Mouse (Mus musculus) limb, embryonic 10.5 days (tissue): Measurements from ENCODE around the gene Bach2. TPM values are rescaled to one million over a fixed set of nuclear protein-coding genes. Genes with fewer than 3 reads are reported as not detected.

Experiments
- DNase-seq: peaks from one replicate; pipeline ENCODE4 v3.0.0-alpha.2; 2017; ENCODE audit warnings: low spot score
- H3K27ac ChIP-seq: fragments of 300-500 bp; sonication (generic); 2 replicates; pipeline ENCODE4 v1.5.1; 2016; ENCODE audit warnings: mild to moderate bottlenecking
- H3K27me3 ChIP-seq: fragments of 300-500 bp; sonication (generic); 2 replicates; pipeline ENCODE4 v1.6.1; 2016; ENCODE audit warnings: low read depth, mild to moderate bottlenecking; ENCODE audit not compliant: poor library complexity, severe bottlenecking
- H3K36me3 ChIP-seq: fragments of 300-500 bp; sonication (generic); 2 replicates; pipeline ENCODE4 v1.6.1; 2016; ENCODE audit warnings: mild to moderate bottlenecking, moderate library complexity
- H3K4me1 ChIP-seq: fragments of 300-500 bp; sonication (generic); 2 replicates; pipeline ENCODE4 v1.6.1; 2016
- H3K4me3 ChIP-seq: fragments of 300-500 bp; sonication (generic); 2 replicates; pipeline ENCODE4 v1.5.1; 2016; ENCODE audit warnings: mild to moderate bottlenecking, moderate library complexity
- H3K9me3 ChIP-seq: fragments of 300-500 bp; sonication (generic); replicated peaks from 2 replicates; pipeline ENCODE4 v1.6.1; 2016; ENCODE audit warnings: mild to moderate bottlenecking
- WGBS: fragments of 180-500 bp; shearing (Covaris S2); methylation state at CpG from one replicate; pipeline ENCODE4 v1.1.7; 2016; 5-methylcytosine and 5-hydroxymethylcytosine counted together
- polyA plus RNA-seq: library from polyadenylated mRNA; unstranded; fragments of >200 nt; fragmentation: Nextera tagmentation; extraction: Ambion mirVana; gene quantifications from 2 replicates; pipeline ENCODE4 v1.2.1, GENCODE M21; 2016

Bach2 gene
- polyA plus RNA-seq, 1 experiment from 2014 or later, result 23.0 TPM

DNA sequence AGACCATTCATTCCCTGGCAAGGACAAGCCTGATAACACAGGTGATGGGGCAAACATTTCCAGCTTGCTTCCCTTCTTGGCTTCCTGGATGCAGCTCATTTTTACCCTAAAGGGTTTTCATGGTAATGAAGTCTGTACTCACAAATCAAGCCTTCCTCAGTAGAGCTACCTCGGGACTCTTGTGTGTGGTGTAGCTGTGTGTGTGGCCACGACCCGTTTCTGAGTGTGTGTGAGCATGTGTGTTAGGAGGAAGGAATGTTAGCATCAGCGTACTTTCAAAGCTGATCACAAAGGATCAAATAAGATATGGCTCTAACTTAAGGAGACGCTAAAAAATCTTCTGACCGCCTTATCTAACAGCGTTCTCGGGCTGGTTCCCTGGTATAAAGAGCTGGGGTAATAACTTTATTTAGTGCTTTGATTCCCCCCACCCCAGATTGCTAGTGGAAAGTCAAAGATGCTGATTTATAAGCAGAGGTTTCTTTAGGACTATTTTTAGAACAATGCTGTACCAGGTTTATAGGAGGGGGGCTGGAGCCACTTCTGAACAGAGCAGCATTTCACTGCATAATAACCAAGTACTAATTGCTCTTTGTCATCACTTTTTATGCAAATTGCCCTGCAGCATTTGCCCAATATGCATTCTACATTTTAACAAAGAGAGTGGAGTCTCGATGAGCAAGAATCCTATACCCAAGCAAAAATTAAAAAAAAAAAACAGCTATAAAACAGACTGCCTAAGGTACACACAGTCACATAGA, 28.0 kb upstream of the Bach2 start:
- H3K4me1 ChIP-seq, result peaks cover 10% of the 10 kb centered on the region

DNA sequence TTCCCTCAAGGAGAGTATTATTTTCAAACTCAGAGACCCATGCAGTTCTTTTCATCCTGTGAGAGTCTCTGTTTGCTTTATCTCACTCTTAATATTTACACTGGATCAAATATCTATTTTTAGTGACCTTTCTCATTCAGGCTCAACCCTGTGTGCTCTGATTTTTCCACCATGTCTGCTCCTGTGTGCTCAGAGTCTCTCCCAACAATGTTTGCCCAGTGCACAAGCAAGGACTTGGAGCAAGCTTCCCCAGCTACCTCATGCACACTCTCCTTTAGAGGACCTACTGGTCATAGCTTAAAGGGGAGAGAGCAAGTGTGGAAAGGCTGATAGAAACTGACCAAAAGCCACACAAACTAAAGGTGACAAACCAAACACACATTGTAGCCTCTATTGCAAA, 26.0 kb upstream of the Bach2 start:
- no peak overlapping the region for H3K27ac ChIP-seq
- H3K36me3 ChIP-seq, result no peaks in the 10 kb centered on the region
- no peak for DNase-seq
- no peaks in the 10 kb centered on the region for H3K9me3 ChIP-seq
- H3K4me3 ChIP-seq, result no peak overlapping the region
- no peaks in the 10 kb centered on the region for H3K27me3 ChIP-seq
- peaks cover 15% of the 10 kb centered on the region for H3K4me1 ChIP-seq

More for the DNA sequence above, 28.0 kb upstream of the Bach2 start:
- DNase-seq, result no peak
- WGBS, result 83% methylated on average over 9 of the region's 9 CpGs
- Histone ChIP-seq H3K27ac (no peak overlapping the region), H3K36me3 (no peaks in the 10 kb centered on the region), H3K9me3 (no peaks in the 10 kb centered on the region), H3K27me3 (no peaks in the 10 kb centered on the region), H3K4me3 (no peak overlapping the region)

DNA sequence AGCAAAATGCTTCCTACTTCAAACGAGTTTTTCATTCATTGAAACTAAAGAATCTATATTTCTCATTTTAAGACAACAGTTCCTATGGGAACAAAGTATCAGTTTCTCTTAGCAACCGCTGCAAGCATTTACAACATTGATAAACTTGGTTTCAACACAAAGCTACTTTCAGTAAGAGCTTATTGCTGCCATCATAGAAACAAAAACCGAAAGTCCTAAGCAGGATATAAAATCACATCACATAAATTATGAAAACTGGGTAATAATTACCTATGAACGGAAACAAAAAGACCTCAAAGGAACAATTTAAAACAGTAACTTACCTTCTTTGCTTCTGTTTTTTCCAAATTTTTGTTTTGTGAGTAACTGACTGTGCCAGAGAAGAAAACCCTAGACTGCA, 22.1 kb upstream of the Bach2 start:
- H3K4me3 ChIP-seq, result no peak overlapping the region
- no peaks in the 10 kb centered on the region for H3K36me3 ChIP-seq
- no peak overlapping the region for H3K27ac ChIP-seq
- H3K4me1 ChIP-seq, result peaks cover 37% of the 10 kb centered on the region
- WGBS, result 85% methylated on average over 4 of the region's 4 CpGs
- no peaks in the 10 kb centered on the region for H3K9me3 ChIP-seq
- no peak for DNase-seq
- no peaks in the 10 kb centered on the region for H3K27me3 ChIP-seq

DNA sequence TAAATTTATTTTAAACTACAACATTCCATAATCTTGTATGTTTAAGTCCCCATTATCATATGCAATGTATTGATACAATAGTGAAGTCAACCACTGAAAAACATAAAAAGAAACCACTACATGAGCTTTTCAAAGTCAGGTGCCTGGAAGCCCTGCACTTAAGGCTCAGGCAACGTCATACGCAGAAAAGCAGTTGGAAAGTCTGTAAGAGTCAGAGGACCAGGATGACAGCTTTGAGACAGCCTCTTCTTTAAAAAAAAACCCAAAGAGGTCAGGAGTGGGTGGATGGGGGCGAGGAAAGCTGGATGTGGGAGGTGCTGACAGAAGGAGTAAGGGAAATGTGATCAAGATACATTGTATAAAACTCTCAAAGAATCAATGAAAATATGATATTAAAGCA, 21.6 kb upstream of the Bach2 start:
- WGBS, result 85% methylated on average over 3 of the region's 3 CpGs
- Histone ChIP-seq H3K27me3 (0 out of 2 replicates have a peak, but pooled peaks cover under 1% of the 10 kb centered on the region), H3K36me3 (no peaks in the 10 kb centered on the region), H3K4me1 (peaks cover 42% of the 10 kb centered on the region), H3K27ac (no peak overlapping the region), H3K9me3 (no peaks in the 10 kb centered on the region), H3K4me3 (no peak overlapping the region)
- no peak for DNase-seq

DNA sequence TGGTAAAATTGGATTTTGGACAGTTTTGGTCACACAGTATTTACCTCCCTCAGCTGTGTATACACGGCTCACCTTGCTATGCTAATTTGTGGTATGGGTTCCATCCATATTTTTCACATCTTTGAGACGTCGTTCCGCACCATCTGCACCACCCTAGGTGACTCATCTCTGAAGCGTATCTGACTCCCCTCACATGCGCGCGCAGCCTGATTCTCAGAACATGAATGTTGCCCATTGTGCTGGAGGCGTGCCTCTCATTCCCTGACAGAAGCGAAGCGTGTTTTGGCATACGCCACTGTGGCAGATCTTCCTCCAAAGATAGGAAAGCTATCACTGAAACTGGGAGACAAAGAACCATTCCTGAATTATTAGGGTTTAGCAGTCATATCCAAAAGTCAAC, 21.0 kb upstream of the Bach2 start:
- peaks cover 6% of the 10 kb centered on the region; the same call in 1 of the 2 replicates for H3K27me3 ChIP-seq
- H3K4me3 ChIP-seq, result no peak overlapping the region
- peaks cover 45% of the 10 kb centered on the region for H3K4me1 ChIP-seq
- WGBS, result 96% methylated on average over 12 of the region's 12 CpGs
- no peaks in the 10 kb centered on the region for H3K36me3 ChIP-seq
- no peaks in the 10 kb centered on the region for H3K9me3 ChIP-seq
- no peak overlapping the region for H3K27ac ChIP-seq
- no peak for DNase-seq

DNA sequence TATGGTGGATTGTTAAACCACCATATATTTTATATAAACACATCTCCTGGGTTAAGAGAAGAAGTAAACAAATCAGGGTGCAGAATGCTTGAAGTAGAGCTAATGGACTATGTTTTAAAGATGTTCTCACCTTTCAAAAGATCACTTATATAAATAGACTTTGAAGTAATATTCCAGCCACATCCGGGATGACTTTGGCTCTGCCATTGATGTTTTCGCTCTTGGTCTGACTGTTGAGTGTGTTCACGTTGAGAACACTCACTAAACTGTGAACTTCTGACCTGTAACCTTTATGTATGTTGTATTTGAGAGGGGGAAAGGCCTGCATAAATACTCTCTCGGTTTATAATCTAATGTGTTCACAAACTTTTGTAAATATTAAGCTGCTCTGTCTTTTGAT, 20.2 kb upstream of the Bach2 start:
- WGBS, result 60% methylated on average over 4 of the region's 4 CpGs
- no peak overlapping the region for H3K4me3 ChIP-seq
- H3K27me3 ChIP-seq, result peaks cover 6% of the 10 kb centered on the region; the same call in 1 of the 2 replicates
- no peak for DNase-seq
- no peaks in the 10 kb centered on the region for H3K9me3 ChIP-seq
- no peak overlapping the region for H3K27ac ChIP-seq
- H3K4me1 ChIP-seq, result peaks cover 45% of the 10 kb centered on the region
- no peaks in the 10 kb centered on the region for H3K36me3 ChIP-seq

DNA sequence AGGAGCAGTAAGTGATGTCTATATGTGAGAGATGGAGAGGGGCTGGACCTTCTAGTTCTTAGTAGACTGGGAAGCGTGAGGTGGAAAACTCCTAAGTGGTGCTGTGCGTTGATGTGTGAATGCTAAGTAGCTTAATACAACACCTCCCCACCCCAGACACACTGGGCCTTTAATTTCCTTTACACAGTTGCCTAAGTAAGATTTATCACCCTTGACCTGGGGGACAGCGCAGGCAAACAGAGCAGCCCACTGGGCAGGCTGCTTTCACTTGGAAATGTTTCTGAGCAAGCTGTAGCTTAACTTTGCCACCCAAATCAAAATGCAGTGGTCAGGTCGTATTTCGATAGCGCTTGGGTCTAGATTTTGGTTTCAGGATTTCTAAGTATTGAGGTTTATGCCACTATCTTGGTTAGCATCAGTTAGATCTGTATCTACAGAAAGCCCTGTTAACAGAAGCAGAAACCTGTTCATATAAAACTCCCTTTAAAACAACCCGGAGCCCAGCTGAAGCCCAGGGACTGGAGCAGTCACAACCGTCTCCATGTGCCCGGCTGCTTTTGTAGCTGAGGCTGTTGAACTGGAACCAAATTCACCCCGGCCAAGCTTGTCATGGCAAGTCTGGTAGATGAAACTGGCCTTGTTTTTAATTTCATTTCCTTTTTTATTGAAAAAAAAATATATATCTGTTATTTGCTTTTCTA, 19.0 kb upstream of the Bach2 start:
- Histone ChIP-seq H3K27me3 (peaks cover 6% of the 10 kb centered on the region; the same call in 1 of the 2 replicates), H3K27ac (peak overlapping the region; percentile 80), H3K4me1 (peaks cover 45% of the 10 kb centered on the region), H3K4me3 (no peak overlapping the region; the same call in 1 of the 2 replicates), H3K9me3 (no peaks in the 10 kb centered on the region), H3K36me3 (no peaks in the 10 kb centered on the region)
- WGBS, result 31% methylated on average over 10 of the region's 10 CpGs
- peak; percentile 48 for DNase-seq

DNA sequence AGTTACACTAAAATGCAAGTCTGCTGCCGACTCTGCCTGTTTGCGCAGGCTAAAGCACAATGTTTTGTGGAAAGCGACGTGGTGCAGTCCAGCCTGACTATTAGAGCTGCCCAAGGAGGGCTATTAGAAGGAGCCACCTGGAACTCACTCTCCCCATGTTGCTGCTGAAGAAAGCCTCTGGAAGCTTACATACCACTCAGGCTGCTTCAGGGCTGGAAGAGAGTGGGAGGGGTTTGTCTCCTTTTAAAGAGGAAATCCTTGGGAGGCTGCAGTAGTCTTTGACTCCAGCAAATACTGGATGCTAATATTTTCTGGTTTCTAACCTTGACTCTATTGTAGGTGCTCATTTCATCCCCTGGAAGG, 18.5 kb upstream of the Bach2 start:
- Histone ChIP-seq H3K36me3 (no peaks in the 10 kb centered on the region), H3K4me3 (no peak overlapping the region), H3K9me3 (no peaks in the 10 kb centered on the region), H3K4me1 (peaks cover 45% of the 10 kb centered on the region), H3K27me3 (peaks cover 6% of the 10 kb centered on the region; the same call in 1 of the 2 replicates), H3K27ac (peak overlapping the region; percentile 80)
- WGBS, result 62% methylated on average over 4 of the region's 4 CpGs
- DNase-seq, result no peak

DNA sequence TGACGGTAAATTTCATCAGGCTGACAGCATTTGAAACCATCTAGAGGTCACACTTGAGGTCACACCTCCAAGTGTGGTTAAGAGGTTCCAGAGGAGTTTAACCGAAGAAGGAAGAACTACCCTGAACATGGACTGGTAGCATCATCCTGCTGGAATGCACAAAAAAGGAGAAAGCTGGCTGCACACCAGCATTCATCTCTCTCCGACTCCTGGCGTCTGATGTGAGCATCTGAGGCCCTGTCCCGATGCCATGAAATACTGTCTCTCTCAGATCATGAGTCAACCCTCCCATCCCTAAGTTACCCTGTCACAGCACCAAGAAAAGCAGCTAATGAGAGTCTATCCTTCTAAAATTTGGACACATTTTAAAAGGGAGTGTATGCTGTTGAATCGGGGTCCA, 17.6 kb upstream of the Bach2 start:
- no peak for DNase-seq
- 69% methylated on average over 6 of the region's 6 CpGs for WGBS
- H3K4me3 ChIP-seq, result no peak overlapping the region
- H3K9me3 ChIP-seq, result no peaks in the 10 kb centered on the region
- peaks cover 42% of the 10 kb centered on the region for H3K4me1 ChIP-seq
- peak overlapping the region; percentile 70; the same call in 1 of the 2 replicates for H3K27ac ChIP-seq
- no peaks in the 10 kb centered on the region for H3K36me3 ChIP-seq
- peaks cover 6% of the 10 kb centered on the region; the same call in 1 of the 2 replicates for H3K27me3 ChIP-seq

DNA sequence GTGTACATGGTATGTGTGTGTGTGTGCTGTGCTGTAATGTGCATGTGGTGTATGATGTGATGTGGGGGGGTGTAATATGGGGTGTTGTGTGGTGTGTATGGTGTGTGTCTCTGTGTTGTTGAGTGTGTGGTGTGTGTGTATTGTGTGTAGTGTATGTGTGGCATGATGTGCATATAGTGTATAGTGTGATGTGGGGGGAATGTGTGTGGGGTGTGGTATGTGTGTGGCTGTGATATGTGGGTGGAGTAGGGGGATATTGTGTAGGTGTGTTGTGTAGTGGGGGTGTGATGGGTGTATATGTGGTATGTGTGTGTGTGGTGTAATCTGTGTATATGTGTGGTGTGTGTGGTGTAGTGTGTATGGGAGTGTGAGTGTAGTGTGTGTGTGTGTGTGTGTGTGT, 15.0 kb upstream of the Bach2 start:
- Histone ChIP-seq H3K4me1 (peaks cover 57% of the 10 kb centered on the region), H3K36me3 (no peaks in the 10 kb centered on the region), H3K27me3 (peaks cover 6% of the 10 kb centered on the region; the same call in 1 of the 2 replicates), H3K27ac (no peak overlapping the region), H3K9me3 (no peaks in the 10 kb centered on the region), H3K4me3 (no peak overlapping the region)
- DNase-seq, result no peak

DNA sequence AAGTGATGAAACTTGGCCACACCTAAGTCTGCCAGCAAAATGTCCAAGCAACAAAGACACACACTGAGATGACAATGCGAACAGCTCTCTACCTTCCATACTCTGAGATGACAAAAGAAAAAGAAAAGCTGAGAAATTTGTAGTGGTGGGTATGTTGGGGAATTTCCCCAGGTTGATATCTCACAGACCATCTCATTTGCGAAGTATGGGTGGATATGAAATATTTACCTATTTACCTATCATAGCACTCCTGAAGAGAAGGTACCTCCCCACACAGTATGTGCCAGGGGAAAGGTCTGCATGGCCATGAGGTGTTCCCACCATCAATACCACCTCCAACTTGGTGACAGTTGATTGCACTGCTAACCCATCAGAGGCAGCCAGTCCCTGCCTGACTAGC, 13.4 kb upstream of the Bach2 start:
- H3K9me3 ChIP-seq, result no peaks in the 10 kb centered on the region
- no peak overlapping the region for H3K4me3 ChIP-seq
- H3K27ac ChIP-seq, result no peak overlapping the region
- H3K36me3 ChIP-seq, result no peaks in the 10 kb centered on the region
- DNase-seq, result no peak
- H3K27me3 ChIP-seq, result peaks cover 6% of the 10 kb centered on the region; the same call in 1 of the 2 replicates
- H3K4me1 ChIP-seq, result peaks cover 41% of the 10 kb centered on the region
- 93% methylated on average over 2 of the region's 2 CpGs for WGBS

DNA sequence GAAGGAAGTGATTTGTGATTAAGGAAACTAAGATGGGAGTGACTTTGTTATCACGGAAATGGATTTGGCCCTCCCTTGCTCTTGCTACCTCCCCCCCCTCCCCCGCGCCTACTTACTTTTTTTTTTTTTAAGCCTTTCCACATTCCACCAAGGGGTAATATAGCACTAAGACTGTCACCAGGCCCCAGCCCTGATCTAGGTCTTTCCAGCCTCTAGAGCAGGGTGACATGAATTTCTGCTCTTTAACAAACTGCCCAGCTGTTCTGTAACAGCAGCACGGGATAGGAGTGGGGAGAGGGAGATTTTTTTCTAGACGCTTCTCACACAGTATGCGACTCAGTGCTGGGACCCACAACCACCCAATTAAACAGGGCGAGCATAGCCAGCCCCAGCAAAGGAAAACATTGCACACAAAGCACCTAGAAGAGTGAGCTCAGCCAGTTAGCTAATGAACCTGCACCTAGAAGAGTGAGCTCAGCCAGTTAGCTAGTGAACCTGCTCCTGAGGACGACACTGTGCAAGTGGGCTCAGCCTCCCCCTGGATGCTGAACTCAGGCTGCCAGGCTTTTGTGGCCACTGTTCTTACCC, 10.5 kb upstream of the Bach2 start:
- H3K4me1 ChIP-seq, result peaks cover 21% of the 10 kb centered on the region
- H3K36me3 ChIP-seq, result no peaks in the 10 kb centered on the region
- peak overlapping the region; percentile 32; the same call in 1 of the 2 replicates for H3K27ac ChIP-seq
- H3K4me3 ChIP-seq, result no peak overlapping the region
- no peaks in the 10 kb centered on the region for H3K27me3 ChIP-seq
- WGBS, result 77% methylated on average over 8 of the region's 8 CpGs
- DNase-seq, result no peak
- no peaks in the 10 kb centered on the region for H3K9me3 ChIP-seq

DNA sequence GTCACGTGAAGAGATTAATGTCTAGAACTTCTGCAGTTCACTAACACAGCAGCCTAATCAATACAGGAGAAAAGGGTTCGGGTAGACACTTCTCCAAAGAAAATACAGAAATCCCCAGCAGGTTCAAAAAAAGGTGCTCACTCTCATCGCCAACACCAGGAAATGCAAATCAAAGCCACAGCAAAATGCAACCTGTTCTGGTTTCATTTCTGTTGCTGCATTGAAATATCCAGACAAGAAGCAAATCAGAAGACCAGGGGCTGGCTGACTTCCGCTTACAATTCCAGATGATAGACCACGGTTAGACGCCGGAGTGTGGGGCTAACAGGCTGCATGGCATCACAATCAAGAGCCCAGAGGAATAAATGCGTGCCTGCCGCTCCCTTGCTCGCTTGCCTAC, 9.3 kb upstream of the Bach2 start:
- Histone ChIP-seq H3K4me3 (no peak overlapping the region), H3K27me3 (no peaks in the 10 kb centered on the region), H3K27ac (no peak overlapping the region), H3K4me1 (peaks cover 23% of the 10 kb centered on the region), H3K36me3 (no peaks in the 10 kb centered on the region), H3K9me3 (no peaks in the 10 kb centered on the region)
- WGBS, result 87% methylated on average over 10 of the region's 10 CpGs
- DNase-seq, result no peak
